Mouse (Mus musculus) heart, postnatal 0 days (tissue): Measurements from ENCODE around the gene Uhrf1bp1l.

Source experiments
- CTCF ChIP-seq: IDR thresholded peaks from 2 replicates; pipeline ENCODE4 v1.5.1; 2016; ENCODE audit warnings: antibody characterized with exemption, control low read depth, low read depth
- EP300 ChIP-seq: IDR thresholded peaks from 2 replicates; pipeline ENCODE4 v1.6.1; 2016; ENCODE audit warnings: antibody characterized with exemption, low read depth

DNA sequence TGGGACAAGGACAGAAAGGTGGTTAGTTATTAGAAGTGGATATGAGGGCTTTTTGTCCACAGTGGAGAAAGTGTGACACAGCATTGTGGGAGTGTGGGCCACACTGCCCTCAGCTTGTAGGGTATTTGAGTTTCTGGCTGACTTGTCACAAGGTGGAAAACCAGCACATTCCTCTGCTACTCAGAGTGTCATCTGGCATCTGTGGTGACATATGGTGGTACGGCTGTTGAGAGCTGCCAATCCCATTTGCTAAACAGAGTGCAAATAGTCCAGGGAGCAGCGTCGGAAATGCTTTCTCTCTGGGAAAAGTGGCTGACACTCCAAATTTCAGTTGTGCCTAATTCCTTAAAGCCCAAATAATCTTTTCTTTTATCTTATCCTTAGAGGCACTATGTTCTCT lies 82.1 kb downstream of the Uhrf1bp1l start:
- no peak for TF ChIP-seq CTCF
- TF ChIP-seq EP300, result no peak
